Mouse (Mus musculus) left cerebral cortex, postnatal 36 days (tissue): Measurements from ENCODE around the gene Nkapd1. TPM values are rescaled to one million over a fixed set of nuclear protein-coding genes. Genes with fewer than 3 reads are reported as not detected.

ENCODE experiments used
- total RNA-seq, 2 experiments: library from RNA; stranded (reverse); gene quantifications; 2 replicates each; pipeline ENCODE4 v1.2.3; 2021

Nkapd1 gene
- total RNA-seq, 2 experiments from 2014 or later, result 23.0 to 25.3 TPM

Other genes with a start within 250 kb of the Nkapd1 start
- not detected for gene Plet1, start 122.9 kb downstream of the Nkapd1 start, total RNA-seq
- 10 to 100 TPM; 33.4 to 34.0 TPM for gene Pts, start 88.7 kb downstream of the Nkapd1 start, total RNA-seq
- gene Il18, start 62.6 kb downstream of the Nkapd1 start, total RNA-seq, result 10 to 100 TPM; 24.7 to 26.7 TPM
- gene Bco2, start 62.3 kb downstream of the Nkapd1 start, total RNA-seq, result 1 to 10 TPM; 2.7 to 3.1 TPM
- not detected for gene Tex12, start 56.1 kb downstream of the Nkapd1 start, total RNA-seq
- gene Sdhd, start 13.7 kb downstream of the Nkapd1 start, total RNA-seq, result 100 to 1,000 TPM; 105 to 110 TPM
- gene Timm8b, start 13.6 kb downstream of the Nkapd1 start, total RNA-seq, result 100 to 1,000 TPM; 218 to 255 TPM
- gene Pih1d2, start 143 bp downstream of the Nkapd1 start, total RNA-seq, result 1 to 10 TPM; 3.1 to 3.7 TPM
- 100 to 1,000 TPM; 116 to 117 TPM for gene Dlat, start 42.3 kb upstream of the Nkapd1 start, total RNA-seq
- gene Dixdc1, start 122.1 kb upstream of the Nkapd1 start, total RNA-seq, result 10 to 100 TPM; 79.6 to 82.8 TPM
- 1 to 10 TPM; 2.4 to 3.2 TPM for gene 2310030G06Rik, start 129.1 kb upstream of the Nkapd1 start, total RNA-seq
- gene Cryab, start 133.9 kb upstream of the Nkapd1 start, total RNA-seq, result 100 to 1,000 TPM; 151 to 182 TPM
- gene Hspb2, start 134.9 kb upstream of the Nkapd1 start, total RNA-seq, result 1 to 10 TPM; 1.2 to 2.4 TPM
- 1 to 10 TPM; 4.4 to 6.0 TPM for gene Fdxacb1, start 150.8 kb upstream of the Nkapd1 start, total RNA-seq
- 10 to 100 TPM; 24.3 to 26.0 TPM for gene Alg9, start 157.6 kb upstream of the Nkapd1 start, total RNA-seq
- 10 to 100 TPM; 35.2 to 37.2 TPM for gene 1110032A03Rik, start 158.1 kb upstream of the Nkapd1 start, total RNA-seq
- 10 to 100 TPM; 13.6 to 15.4 TPM for gene Ppp2r1b, start 227.8 kb upstream of the Nkapd1 start, total RNA-seq